ENCODE assay signal across 8 mouse cellular contexts in genomic region chr9:72133089-72133771, GRCm38 (mm10). TPM values are rescaled to one million over a fixed set of nuclear protein-coding genes. Genes with fewer than 3 reads are reported as not detected.
DNase-seq lines count a peak whose midpoint lies in the region; ATAC-seq lines count a peak whose summit lies in the region.

No protein-coding gene starts in this region.

- peak; percentile 85 for DNase-seq in ZHBTc4 (ENCODE audit: low read depth, low spot score)
- peak; percentile 83 to 88 for DNase-seq in cerebellum, postnatal 36 days
- DNase-seq in gastrocnemius, adult 18-20 months (ENCODE audit: low spot score) = peak; percentile 87
- DNase-seq in left cerebral cortex, adult 9 months (ENCODE audit: low spot score in 2 of 2) = peak; percentile 61 to 79
- DNase-seq in right cerebral cortex, adult 2 months (ENCODE audit: low spot score in 2 of 2) = peak; percentile 75 to 79
- peak; percentile 88 for DNase-seq in urinary bladder, postnatal 14 days (ENCODE audit: low spot score)

- 2% methylated on average over 45 of the region's 56 CpGs for WGBS in hindbrain, embryonic 16.5 days

- H3K4me2 ChIP-seq in hindbrain, embryonic 16.5 days (ENCODE audit: low read length) = peak overlapping the region; percentile 92

- peak overlapping the region; percentile 75 for H3K4me3 ChIP-seq in hindbrain, embryonic 16.5 days (ENCODE audit: low read length)
- peak overlapping the region; percentile 95 for H3K4me3 ChIP-seq in megakaryocyte, embryonic 14.5 days (replicated peaks)

- peak overlapping the region; percentile 93 for H3K27ac ChIP-seq in hindbrain, embryonic 16.5 days (ENCODE audit: low read depth, low read length)

- ATAC-seq in hindbrain, embryonic 16.5 days = peak; percentile 92

- no peaks in the 10 kb centered on the region for H3K36me3 ChIP-seq in hindbrain, embryonic 16.5 days (ENCODE audit: control insufficient read depth, insufficient read depth, low read length)
- H3K36me3 ChIP-seq in megakaryocyte, embryonic 14.5 days (replicated peaks; ENCODE audit: low read length) = no peaks in the 10 kb centered on the region

- peaks cover 8% of the 10 kb centered on the region for H3K4me1 ChIP-seq in hindbrain, embryonic 16.5 days (ENCODE audit: control insufficient read depth, insufficient read depth, low read depth, low read length)
- peaks cover 24% of the 10 kb centered on the region for H3K4me1 ChIP-seq in megakaryocyte, embryonic 14.5 days

- H3K9me3 ChIP-seq in hindbrain, embryonic 16.5 days (ENCODE audit: control insufficient read depth, low read length) = no peaks in the 10 kb centered on the region
- H3K9me3 ChIP-seq in megakaryocyte, embryonic 14.5 days = no peaks in the 10 kb centered on the region

- no peaks in the 10 kb centered on the region for H3K27me3 ChIP-seq in hindbrain, embryonic 16.5 days (replicated peaks; ENCODE audit: control insufficient read depth, insufficient read depth, low read length)
- no peaks in the 10 kb centered on the region for H3K27me3 ChIP-seq in megakaryocyte, embryonic 14.5 days (replicated peaks)

- peak overlapping the region; percentile 94 for H3K9ac ChIP-seq in hindbrain, embryonic 16.5 days (ENCODE audit: low read depth, low read length)

RNA-seq across cellular contexts. Expression of gene Tcf12, which starts 21.6 kb away (rescaled TPM):
- total RNA-seq in gastrocnemius, adult 18-20 months (2021) = 10 to 100 TPM; 22.4 to 29.2 TPM
- 56.8 and 62.7 TPM in 2 replicates for polyA plus RNA-seq in hindbrain, embryonic 16.5 days (2015; fragmentation: Nextera tagmentation; extraction: Ambion mirVana)
- polyA plus RNA-seq in megakaryocyte, embryonic 14.5 days (2012; ENCODE audit: insufficient read depth, low replicate concordance) = 2.3 and 6.1 TPM in 2 replicates

Comparison
In these comparisons a context has a peak if more than half of its experiments do, and no peak if none do; other contexts are left out.
1. Peak in every context shown above with its lines: DNase-seq, ATAC-seq, H3K4me3 ChIP-seq and H3K27ac ChIP-seq.